Mouse (Mus musculus): ENCODE data around the gene Prss57.
"Not testable (repeated sequence)": the region's sequence is repeated elsewhere in the genome, so short reads cannot be mapped to it uniquely, and the experiment has no call there.

The Prss57 gene

DNA sequence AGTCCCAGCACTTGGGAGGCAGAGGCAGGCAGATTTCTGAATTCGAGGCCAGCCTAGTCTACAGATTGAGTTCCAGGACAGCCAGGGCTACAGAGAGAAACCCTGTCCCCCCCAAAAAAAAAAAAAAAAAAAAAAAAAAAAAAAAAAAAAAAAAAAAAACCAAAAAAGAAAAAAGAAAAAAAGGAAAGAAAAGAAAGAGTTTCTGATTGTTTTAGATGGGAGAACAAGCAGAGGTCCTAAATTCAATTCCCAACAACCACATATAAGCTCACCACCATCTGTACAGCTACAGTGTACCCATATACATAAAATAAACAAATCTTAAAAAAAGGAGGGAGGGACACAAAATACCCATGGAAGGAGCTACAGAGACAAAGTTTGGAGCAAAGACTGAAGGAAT lies 31.1 kb downstream of the Prss57 start:
- in situ Hi-C loops (cut with MboI), result not testable (repeated sequence)

DNA sequence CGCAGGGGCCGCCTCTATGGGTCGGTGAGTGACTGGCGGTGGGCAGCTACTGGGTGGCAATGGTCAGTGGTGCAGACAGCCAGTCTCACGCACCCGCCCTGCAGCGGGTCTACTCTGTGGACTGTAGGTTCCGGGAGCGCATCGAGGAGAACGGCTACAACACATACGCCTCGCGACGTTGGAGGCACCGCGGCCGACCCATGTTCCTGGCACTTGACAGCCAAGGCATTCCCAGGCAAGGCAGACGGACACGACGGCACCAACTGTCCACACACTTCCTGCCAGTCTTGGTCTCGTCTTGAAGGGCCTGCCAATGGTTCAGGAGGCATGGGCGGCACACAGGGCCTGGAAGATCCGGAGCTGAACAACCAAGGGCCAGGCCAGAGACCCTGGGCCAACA lies 34.1 kb downstream of the Prss57 start:
- in situ Hi-C loops (cut with MboI), result no loop called here

DNA sequence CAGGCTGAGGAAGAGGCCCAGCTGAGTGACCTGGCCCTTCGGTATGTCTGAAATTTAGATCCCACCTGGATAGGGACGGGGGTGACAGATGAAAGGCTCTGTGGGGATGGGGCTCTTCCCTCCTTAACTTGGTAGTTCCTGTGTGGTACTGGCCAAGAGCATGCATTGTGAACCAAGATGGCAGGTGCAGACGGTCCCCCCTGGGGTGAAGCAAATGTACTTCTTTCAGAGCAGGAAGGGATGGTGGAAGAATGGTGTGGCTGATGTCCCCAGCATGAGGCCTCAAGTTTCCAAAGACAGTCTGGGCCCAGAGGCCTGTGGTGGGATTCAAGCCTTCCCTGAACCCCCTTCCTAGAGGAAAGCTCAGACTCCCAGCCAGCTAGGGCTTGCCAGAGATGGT lies 34.9 kb downstream of the Prss57 start:
- in situ Hi-C loops (cut with MboI), result no loop called here

DNA sequence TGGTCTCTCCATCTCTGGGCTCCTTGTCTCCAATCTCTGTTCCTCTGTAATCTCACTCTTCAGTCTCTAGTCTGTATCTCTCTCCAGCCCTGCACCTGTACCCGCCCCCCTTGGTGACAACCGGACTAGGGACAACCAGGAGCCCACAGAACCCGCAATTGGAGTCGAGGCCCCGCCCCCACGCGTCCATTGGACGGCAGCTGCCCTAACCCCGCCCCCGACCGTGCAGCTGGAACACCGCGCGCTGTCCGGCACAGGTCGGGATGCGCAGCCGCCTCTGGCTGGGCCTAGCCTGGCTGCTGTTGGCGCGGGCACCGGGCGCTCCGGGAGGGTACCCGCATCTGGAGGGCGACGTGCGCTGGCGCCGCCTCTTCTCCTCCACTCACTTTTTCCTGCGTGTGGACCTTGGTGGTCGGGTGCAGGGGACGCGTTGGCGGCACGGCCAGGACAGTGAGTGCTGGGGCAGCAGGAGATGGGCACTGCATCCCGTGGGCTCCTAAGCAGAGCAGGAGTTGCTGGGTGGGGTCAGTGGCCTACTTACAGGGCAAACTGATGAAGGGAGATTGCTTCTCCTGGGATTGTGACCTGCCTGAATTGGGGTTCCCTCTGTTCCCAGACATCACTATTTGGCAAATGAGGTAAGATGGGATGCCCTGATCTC lies 35.8 kb downstream of the Prss57 start, which contains the start of gene Fgf22:
Fgf22 (plus strand) TSS at position 221 of the 661 bp plus-strand sequence.
- in situ Hi-C loops (cut with MboI), result no loop called here

DNA sequence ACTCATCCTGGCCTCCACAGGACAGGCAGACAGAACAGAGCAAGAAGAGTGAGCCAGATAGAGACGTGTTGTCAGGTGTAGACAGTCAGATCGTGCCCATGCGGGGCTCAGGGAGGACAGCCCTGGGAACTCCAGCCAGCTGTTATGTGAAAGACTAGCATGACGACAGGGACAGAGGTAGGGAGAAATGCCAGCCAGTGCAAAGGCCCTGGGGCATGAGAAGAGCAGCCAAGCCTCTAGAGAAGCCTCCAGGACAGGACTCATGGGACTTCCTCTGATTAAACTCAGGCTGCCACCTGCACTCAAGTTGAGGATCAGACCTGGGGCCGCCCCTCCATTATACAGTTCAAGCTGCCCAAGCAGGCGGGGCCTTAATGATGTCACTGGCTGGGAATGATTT lies 42.3 kb downstream of the Prss57 start:
- in situ Hi-C loops (cut with MboI), result no loop called here

DNA sequence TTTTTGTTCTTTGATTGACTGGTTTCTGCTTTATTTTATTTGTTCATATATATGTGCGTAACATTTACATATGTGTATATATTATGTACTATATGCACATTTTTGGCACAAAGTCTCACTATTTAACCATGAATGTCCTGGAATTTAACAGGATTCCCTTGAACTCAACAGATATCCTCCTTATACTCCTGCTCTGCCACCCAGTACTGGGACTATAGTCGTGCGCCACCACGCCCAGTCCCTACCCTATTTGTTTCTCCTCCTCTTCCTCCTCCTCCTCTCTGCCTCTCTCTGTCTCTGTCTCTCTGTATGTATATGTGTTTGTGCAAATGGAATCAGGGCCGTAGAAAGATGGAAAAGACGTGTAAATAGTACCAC lies 44.0 kb downstream of the Prss57 start:
- in situ Hi-C loops (cut with MboI), result no loop called here

DNA sequence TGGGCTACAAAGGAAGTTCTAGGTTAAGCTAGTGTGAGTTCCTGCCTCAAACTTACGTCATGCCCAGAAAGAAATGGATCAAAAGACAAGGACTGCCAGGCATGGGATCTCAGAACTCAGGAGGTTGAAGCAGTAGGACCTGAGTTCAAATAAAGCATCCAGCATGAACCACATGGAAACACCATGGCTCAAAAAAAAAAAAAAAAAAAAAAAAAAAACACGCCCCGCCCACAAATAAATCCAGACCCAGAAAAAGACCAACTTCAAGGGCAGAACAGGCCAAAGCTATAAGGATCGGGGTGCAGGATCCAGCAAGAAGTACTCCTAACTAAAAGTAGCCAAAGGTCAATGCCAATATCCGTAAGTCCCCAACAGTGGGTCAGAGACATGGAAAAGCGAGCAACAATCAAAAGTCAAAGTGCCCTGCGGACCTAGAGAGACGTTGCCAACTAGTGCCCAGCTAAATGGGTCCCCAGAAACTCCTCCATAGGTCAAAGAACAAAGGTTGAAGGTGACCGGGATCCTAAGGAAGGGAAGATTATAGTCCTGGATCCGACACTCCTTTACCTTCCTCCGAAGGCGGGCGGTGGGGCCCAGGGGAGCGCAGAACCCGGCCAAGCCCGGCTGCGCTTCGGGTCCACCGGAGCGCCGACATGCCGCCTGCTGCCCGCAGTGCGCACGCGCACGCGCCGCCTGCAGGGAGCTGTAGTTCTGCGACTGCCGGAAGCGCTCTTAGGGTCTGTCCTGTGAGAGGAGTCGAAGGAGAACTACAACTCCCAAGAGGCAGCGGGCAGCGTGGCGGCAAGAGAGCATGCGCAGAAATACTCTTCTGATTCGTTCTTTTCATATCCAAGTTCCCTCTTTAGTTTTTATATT lies 44.6 kb downstream of the Prss57 start, which contains the start of gene Polrmt:
Polrmt (minus strand) TSS at position 684 of the 876 bp plus-strand sequence.
- in situ Hi-C loops (cut with MboI), result no loop called here

DNA sequence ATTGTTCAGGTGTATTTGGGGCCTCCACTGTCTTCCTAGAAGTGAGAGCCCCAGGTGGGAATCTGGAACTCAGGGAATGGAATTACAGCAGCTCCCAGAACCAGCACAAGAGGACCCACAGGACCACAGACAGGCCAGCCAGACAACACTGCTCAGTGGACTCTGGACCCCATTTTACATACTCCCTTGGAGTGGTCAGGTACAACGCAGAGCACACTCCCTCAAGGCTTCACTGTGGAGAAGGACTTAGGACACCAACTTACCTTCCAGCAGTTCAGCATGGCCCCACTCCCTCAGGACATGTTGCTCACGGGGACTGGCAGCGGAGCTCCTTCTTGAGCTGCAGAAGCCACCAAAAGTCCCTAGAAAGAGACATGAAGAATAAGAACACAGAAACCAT lies 45.4 kb downstream of the Prss57 start:
- in situ Hi-C loops (cut with MboI), result no loop called here

DNA sequence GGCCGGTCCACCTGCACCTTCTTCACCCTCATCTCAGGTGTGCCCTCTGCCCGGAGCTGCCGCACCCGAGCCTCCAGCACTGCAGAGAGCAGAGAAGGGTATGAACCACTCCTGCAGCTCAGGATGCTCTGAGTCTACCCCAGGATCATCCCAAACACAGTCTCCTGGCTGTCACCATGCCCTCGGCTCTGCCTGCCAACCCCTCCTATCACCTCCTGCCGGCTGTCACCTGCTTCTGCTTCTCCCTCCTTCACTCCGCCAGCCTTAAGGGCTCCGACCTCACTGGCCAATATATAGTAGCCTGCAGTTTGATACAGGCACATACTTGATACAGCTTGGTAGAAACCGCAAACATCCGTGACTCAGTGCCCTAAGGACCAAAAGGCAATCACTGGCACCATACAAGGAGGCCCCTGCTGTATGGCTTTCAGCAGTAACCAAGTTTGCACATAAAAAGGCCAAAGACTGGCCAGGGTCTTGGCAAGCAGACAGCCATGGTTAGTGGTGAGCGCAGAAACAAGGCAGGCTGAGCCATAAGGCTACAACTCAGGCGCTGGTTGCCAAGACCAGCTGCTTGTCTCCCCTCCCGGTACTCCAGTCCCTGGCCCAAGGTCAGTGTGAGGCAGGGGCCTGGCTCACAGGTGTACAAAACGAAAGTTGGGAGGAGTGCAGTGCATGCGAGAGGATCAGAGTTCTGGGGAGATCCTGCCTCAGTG lies 47.0 kb downstream of the Prss57 start:
- in situ Hi-C loops (cut with MboI), result no loop called here

DNA sequence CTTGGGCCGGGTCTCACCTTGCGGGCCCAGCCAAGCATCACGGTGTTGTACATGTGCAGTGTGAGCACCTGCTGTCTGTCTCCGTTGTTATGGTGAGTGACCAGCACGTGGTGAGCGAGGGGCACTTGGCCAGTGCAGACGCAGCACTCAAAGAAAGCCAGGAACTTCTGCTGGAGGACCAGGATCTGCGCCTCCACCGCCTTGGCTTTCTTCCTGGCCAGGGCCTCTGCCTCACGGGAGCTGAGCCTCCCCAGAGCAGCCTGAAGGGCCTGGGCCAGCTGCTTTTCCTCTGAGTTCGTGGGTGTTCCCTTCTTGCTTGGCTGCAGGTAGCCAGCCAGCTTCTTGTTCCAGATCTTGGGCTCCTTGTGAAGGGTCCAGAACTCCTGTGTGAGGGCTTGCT lies 47.6 kb downstream of the Prss57 start:
- in situ Hi-C loops (cut with MboI), result no loop called here

DNA sequence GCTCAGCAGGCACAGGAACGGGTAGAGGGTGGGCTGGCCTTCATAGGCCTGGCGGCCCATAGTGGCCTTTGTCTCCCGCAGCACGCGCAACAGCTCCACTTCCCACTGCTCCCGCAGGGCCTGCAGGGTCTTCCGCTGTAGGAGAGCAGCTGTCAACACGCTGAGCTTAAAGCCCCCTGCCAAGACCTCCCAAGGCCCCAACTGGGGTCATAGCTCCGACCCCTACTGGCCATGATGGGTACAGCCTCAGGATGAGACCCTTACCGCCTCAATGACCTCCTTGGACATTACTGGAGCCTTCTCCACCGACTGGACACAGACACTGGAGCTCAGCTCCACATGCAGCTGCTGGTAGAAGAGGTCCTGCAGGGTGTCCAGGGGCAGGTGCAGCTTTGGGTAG lies 49.9 kb downstream of the Prss57 start:
- in situ Hi-C loops (cut with MboI), result no loop called here

DNA sequence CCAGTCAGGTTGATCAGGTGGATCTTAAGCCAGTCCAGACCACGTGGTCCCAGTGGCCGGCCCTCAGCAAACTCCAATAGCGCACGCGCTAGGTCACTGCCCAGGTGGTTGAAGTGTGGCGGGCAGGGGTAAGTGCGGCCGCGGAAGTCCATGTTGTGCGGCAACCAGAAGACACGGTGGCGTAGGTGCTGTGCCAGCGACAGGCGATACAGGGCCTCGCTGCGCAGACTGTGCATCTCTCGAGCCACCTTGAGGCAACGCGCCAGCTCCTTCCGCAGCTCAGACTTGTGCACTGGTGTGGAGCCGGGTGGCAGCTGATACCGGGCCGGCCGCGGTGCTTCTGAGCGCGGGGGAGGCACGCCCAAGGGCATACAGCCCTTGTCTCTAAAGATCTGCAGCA lies 51.5 kb downstream of the Prss57 start:
- in situ Hi-C loops (cut with MboI), result no loop called here

DNA sequence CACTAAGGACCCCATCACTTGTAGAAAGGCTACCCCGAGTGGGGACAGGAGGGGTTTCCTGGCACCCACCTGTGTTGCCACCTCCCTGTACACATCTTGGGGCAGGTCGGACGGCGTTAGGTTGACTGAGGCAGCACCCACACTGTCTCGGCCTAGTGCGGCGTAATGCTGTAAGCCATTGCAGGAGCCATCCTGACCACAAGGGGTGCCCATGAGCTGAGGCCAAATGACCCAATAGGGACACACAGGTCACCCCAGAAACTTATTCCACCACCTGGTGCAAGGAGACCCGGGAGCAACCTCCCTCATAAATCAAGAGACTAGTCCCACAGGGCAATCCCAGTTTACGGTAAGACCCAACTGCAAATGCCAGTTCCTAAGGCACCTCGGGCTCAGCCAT lies 52.5 kb downstream of the Prss57 start:
- in situ Hi-C loops (cut with MboI), result no loop called here

DNA sequence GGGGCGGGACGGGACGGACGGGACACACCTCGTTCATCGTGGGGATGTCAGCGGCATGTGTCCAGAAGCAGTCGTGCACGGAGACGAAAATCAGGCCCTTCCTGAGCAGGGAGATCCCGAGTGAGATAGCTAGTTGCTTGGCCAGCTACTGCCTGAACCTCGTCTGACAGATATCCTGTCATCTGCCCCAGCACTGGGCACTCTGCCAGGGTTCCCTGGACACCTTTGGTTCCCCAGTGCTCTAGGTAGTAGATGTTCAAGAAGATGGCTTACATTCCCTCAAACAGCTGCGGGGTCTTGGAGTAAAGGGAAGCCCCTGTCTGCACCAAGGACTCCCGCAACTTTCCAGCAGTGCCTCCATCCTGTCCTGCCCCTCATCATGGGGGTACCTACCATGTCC lies 54.1 kb downstream of the Prss57 start:
- in situ Hi-C loops (cut with MboI), result no loop called here

DNA sequence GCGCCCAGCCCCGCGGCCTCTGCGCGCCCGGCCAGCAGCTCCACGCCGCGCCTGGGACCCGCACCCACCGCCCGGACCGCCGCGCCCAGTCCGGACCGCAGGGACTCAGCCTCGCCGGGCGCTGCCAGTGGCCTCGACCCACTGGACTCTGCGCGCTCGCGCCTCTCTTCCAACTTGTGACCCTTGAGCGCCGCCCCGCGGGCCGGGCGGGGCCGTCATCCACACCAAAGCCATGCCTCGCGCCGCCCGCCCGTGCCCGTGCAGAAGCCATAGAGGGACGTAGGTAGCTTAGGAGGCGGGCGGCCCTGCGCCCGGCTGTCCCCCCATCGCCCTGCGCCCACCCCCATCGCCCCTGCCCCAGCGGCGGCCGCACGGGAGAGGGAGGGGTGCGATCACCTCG lies 55.4 kb downstream of the Prss57 start:
- in situ Hi-C loops (cut with MboI), result no loop called here

DNA sequence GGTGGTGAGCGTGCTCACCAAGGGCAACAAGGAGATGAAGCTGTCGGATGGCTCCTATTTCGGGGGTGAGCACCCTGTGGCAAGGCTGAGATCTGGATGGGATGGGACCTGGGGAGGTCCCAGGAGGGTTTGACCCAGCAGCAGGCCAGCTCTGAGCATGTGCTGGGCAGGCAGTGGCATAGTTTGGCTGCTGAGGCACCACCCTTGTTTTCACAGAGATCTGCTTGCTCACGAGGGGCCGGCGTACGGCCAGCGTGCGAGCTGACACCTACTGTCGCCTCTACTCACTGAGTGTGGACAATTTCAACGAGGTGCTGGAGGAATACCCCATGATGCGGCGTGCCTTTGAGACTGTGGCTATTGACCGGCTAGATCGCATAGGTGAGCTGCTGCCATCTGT lies 56.9 kb downstream of the Prss57 start:
- in situ Hi-C loops (cut with MboI), result no loop called here

DNA sequence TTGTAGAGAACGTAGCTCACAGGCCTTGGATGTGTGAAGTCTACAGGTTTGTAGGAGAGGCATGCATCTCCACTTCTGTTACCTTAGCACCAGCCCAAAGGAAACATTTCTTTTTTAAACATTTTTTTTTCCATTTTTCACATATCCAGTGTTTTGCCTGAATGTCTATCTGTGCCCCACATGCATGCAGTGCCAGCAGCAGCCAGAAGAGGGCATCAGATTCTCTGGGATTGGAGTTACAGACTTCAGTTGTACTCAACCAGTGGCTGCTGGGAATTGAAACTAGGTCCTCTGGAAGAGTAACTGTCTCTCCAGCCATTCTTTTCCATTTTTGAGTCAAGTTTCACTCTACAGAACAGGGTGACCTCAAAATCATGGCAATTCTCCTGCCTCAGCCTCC lies 58.3 kb downstream of the Prss57 start:
- in situ Hi-C loops (cut with MboI), result no loop called here

Measured in mature B cell (primary cell).